Mouse (Mus musculus) left cerebral cortex, postnatal 36 days (tissue): Measurements from ENCODE around the gene Sh3bp5. TPM values are rescaled to one million over a fixed set of nuclear protein-coding genes. Genes with fewer than 3 reads are reported as not detected.

Experiments
- DNase-seq, 2 experiments: peaks; one replicate each; pipeline ENCODE4 v3.0.0; 2021 to 2022; ENCODE audit warnings: low spot score in 2 of 2, mixed read lengths in 1 of 2
- intact Hi-C: fragments of 180-260 bp; cut with DNase I; formaldehyde crosslinking; loops from one replicate; pipeline ENCODE4 v1.15.1; 2025
- total RNA-seq, 2 experiments: library from RNA; stranded (reverse); gene quantifications; 2 replicates each; pipeline ENCODE4 v1.2.3; 2021

The Sh3bp5 gene
- total RNA-seq, 2 experiments from 2014 or later = 60.1 to 60.2 TPM

DNA sequence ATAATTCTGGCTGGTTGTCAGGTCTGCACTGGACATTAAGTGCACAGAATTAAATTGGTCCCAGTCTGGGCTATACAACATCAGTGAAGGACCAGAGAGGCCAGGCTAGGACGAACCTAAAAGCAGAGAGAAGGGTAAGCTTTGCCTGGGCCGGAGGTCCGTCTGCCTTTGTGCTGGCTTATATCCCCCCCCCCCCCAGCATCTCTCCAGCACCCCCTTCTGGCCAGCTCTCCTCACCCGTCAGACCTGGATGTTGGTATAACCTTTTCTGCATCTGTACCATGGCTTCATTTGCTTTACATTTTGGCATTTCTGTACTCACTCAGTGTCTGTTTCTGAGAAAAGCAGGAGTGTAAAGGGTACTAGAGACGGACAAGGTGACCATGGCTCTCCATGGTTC, 110.3 kb downstream of the Sh3bp5 start:
- intact Hi-C loops = no loop called here
- DNase-seq = no peak

DNA sequence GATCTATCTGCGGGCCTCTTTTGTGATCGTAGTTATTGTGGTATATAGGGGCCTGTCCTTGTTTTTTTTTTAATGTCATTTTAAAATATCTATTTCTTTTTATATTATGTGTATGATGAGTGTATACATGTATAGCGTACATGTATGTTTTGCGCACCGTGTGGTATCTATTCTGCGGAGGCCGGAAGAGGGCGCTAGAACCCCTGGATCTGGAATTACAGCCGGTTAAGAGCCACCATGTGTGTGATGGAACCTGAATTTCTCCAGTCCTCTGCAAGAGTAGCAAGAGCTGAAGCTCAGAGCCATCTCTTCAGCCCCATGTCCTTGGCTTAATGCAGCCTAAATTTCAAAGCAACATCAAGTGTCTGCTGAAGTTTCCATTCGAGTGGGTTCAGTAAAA, 111.0 kb downstream of the Sh3bp5 start:
- intact Hi-C loops = loop anchor here (5.0 kb wide), 1 partner anchor 43 kb away; no protein-coding TSS in a partner anchor
- no peak for DNase-seq

DNA sequence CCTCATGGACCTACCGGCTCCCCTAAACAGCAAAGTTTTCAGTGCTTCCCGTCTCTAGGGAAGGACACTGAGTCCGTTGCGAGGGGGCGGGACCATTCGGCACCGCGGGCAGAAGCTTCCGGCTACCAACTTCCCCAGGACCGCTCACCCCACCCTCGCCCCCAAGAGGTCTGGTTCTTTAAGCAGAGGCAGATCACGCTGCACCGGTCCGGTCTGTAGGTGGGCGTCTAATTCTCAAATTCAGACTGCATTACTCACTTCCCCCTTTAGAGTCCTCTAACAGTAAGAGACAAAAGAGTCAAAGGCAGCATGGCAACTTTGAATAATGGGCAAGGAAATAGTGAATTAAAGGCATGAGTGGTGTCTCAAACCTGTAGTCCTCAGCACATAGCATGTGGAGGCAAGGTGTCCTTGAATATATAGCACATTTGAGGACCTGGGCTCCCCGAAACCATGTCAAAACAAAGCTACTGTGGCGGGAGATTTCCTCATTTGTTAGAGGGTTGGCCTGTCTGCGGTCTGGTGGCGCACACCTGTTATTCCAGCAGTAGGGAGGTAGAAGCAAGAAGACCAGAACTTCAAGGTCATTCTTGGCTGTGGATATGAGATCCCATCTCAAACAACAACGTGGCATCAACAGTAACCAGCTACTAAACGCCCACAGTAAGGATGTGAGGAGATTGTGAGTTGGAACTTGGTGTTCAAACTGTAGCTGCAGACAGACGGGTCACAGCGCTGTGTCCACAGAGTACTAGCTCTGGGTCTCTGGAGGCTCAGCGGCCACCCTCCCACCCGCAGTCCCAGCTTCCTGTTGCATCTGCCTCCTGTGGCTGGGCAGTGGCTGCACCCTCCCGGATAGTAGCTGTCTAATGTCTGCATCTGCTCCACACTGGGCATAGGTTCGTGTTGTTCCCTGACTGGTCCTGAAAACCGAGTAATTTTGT, 111.8 kb downstream of the Sh3bp5 start, which contains the start of gene Dnah1:
Dnah1 (minus strand) TSS at position 48 of the 944 bp plus-strand sequence.
- intact Hi-C loops = loop anchor here (5.0 kb wide), 1 partner anchor 42 kb away; no protein-coding TSS in a partner anchor
- no peak for DNase-seq

DNA sequence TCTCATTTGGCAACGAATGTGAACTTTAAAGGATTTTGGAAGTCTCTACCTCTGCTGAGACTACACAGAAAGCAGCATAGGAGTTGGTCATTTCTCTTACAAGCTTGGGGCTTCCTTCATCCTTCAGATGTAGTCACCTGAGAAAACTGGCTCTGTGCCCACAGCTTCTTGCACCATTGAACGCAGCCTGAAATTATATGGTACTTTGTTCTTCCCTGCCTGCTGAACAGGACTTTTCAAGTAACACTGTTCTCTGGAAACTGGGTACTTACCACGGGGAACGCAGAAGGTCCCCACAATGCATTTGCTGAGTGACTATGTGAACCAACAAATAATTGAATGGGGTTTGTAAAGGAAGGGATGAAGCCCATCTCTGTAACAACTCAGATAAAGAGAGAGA, 112.7 kb downstream of the Sh3bp5 start:
- DNase-seq = no peak
- intact Hi-C loops = loop anchor here (5.0 kb wide), 1 partner anchor 41 kb away; no protein-coding TSS in a partner anchor

DNA sequence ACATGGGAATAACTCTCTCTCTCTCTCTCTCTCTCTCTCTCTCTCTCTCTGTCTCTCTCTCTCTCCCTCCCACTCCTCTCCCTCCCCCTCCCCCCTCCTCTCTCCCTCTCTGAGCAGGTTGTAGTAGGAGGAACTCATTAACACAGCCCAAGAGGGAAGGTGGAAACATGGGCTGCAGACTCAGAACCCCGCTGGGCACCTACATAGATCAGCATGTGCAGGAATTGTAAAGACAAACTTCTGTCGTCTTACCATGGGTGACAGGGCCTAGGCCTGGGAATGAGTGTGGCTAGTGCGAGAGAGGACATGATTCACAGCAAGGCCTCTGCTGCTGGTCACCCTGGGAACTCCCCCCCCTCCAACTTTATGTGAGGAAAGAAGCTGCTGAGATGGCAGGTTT, 113.7 kb downstream of the Sh3bp5 start:
- DNase-seq = no peak
- intact Hi-C loops = loop anchor here (5.0 kb wide), 1 partner anchor 40 kb away; no protein-coding TSS in a partner anchor

DNA sequence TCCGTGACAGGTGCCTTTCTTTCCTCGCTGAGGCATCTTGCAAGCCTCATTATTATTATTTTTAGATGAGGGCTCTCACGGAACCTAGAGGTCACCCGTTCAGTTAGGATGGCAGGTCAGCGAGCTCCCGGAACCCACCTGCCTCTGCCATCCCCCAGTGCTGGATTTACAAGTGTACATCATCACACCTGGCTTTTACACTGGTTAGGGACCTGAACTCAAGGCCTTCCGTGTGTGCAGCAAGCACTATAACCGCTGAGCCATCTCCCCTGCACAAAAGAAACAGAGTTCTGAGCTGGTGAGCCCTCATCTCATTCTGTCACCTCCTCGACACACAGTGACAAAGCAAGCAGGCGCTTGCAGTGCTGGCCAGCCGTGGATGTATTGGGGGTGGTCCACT, 114.7 kb downstream of the Sh3bp5 start:
- DNase-seq = no peak
- intact Hi-C loops = loop anchor here (5.0 kb wide), 1 partner anchor 39 kb away; no protein-coding TSS in a partner anchor

DNA sequence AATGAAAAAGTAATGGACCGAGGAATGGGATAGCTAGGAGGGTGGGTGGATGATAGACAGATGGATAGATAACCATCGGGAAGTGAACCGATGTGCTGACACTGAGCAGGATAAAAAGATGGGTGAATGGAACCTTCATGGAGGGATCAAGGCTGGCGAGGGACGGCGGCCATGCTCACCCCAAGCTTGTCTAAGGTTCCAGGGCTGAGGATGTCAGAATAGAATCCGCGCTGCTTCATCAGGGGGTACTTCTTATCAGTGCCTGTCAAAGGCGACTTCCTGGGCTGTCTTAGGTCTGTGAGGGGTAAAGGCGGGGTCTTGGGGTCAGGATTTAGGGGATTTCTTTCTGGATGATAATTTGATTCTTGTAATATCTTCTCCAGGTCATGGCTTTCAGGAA, 116.3 kb downstream of the Sh3bp5 start:
- intact Hi-C loops = no loop called here
- no peak for DNase-seq

DNA sequence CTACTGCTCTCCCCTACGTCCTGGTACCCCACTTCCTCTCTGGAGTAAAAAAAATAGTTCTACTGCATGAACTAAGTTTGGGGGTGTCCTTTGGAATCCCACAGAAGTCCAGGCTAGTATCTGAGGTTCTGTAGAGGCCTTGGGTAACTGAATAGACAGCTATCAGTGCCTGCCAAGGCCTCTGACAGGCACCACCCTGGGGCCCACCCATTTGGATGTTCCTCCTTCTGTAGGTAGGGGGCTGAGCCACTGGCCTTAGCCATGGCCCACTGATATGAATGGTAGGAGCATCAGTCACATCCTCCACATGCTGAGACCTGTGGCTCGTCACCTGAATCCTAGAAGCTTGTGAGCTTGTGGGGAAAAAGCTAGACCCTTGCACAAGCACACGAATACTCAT, 118.1 kb downstream of the Sh3bp5 start:
- intact Hi-C loops = no loop called here

DNA sequence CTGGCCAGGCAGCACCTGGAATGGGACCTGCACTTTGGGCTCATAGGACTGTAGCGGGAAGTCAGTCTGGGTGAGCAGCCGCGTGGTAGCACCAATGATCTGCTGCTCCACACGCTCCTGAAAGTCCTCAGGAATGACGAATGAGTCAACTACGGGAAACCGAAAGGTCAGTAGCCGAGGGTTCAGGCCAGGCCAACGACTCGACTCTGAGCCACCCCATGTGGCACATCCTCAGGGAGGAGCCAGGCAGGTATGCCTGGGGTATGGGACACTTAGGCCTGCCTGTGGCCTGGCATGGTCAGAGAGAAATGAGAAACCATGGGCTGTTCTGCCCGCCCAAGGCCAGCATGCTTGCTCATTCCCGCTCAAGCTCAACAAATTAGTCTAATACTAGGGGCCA, 119.3 kb downstream of the Sh3bp5 start:
- intact Hi-C loops = no loop called here
- no peak for DNase-seq

More for the DNA sequence above, 118.1 kb downstream of the Sh3bp5 start:
- no peak for DNase-seq

DNA sequence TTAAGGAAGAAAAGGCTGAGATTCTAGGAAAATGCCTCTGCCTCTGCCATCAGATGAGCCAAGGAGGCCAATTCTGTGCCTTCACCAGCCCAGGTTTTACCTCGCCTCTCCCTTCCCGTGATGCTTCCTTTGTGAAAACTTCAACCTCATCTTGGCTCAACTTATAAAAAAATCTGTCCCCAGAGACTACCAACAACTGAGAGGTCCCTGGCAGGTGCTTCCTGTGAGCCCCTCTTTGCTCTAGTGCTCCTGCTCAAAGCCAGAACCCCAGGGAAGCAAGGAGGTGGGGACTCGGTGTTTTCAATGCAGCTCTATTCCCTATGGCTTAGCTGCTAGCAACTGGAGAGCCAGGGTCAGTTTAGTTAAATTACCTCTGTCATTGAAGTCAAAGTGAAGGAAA, 122.7 kb downstream of the Sh3bp5 start:
- intact Hi-C loops = no loop called here
- DNase-seq = no peak

Other genes with a start within 250 kb of the Sh3bp5 start
- 100 to 1,000 TPM in 1 of 2 experiments, 10 to 100 TPM in 1; 41.9 to 150 TPM for gene Tnnc1, start 227.8 kb downstream of the Sh3bp5 start, total RNA-seq
- 100 to 1,000 TPM; 373 to 412 TPM for gene Nisch, start 219.1 kb downstream of the Sh3bp5 start, total RNA-seq
- gene Sema3g, start 218.2 kb downstream of the Sh3bp5 start, total RNA-seq = 1 to 10 TPM; 4.4 to 5.8 TPM
- gene Phf7, start 184.8 kb downstream of the Sh3bp5 start, total RNA-seq = 1 to 10 TPM; 4.4 to 4.6 TPM
- 100 to 1,000 TPM; 144 to 148 TPM for gene Bap1, start 184.6 kb downstream of the Sh3bp5 start, total RNA-seq
- 1 to 10 TPM; 4.7 to 4.9 TPM for gene Dnah1, start 112.2 kb downstream of the Sh3bp5 start, total RNA-seq
- gene Capn7, start 99.4 kb downstream of the Sh3bp5 start, total RNA-seq = 10 to 100 TPM; 31.0 to 39.9 TPM
- gene Eaf1, start 58.3 kb upstream of the Sh3bp5 start, total RNA-seq = 10 to 100 TPM; 12.4 to 13.8 TPM
- 10 to 100 TPM; 29.7 to 35.1 TPM for gene Mettl6, start 59.0 kb upstream of the Sh3bp5 start, total RNA-seq
- gene Colq, start 155.3 kb upstream of the Sh3bp5 start, total RNA-seq = 1 to 10 TPM; 1.4 to 2.6 TPM
- gene Gm49387, start 204.8 kb upstream of the Sh3bp5 start, total RNA-seq = under 1 TPM in 1 of 2 experiments, not detected in 1; 0.44 TPM
- 1 to 10 TPM; 7.8 to 9.2 TPM for gene Btd, start 204.9 kb upstream of the Sh3bp5 start, total RNA-seq
- gene Hacl1, start 205.2 kb upstream of the Sh3bp5 start, total RNA-seq = 1 to 10 TPM; 6.1 to 6.3 TPM